Comparison of ENCODE assay signal across 24 mouse cellular contexts in the genomic region with DNA sequence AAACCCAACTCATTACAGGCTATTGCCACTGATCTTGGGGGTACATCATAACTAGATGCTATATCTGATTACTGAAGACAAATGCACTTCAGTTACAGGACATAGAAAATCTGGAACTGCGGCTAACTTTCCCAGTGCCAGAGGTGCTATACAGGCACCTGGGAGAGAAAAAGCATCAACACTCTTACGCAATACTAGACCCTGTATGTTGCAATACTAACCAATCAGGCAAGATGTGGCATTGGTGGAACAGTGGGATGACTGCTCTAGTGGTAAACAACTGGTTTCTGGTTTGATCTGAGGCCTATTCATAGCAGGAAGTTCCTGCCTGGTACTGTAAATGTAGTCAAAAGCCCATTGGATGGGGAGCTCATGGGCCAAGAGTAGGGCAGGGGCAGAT.
"Had no signal": no experiment of that assay in that cellular context is flagged by ENCODE, and none has a peak within 500 bp of the region (broad histone marks: within the 10 kb centered on the region; RNA-seq: fewer than 3 reads in every experiment).

No protein-coding gene starts in this region.

- H3K4me1 ChIP-seq: limb, embryonic 15.5 days; neural tube, embryonic 12.5 days; neural tube, embryonic 15.5 days had no signal

- H3K9me3 ChIP-seq: limb, embryonic 12.5 days; limb, embryonic 15.5 days; lung, embryonic 15.5 days; neural tube, embryonic 12.5 days; neural tube, embryonic 15.5 days had no signal

- H3K9ac ChIP-seq: limb, embryonic 12.5 days; limb, embryonic 15.5 days; liver, embryonic 14.5 days; lung, embryonic 15.5 days; neural tube, embryonic 12.5 days; neural tube, embryonic 15.5 days had no signal

- H3K4me2 ChIP-seq: limb, embryonic 12.5 days; limb, embryonic 15.5 days; lung, embryonic 15.5 days; midbrain, embryonic 11.5 days; neural tube, embryonic 12.5 days; neural tube, embryonic 15.5 days had no signal

- H3K27me3 ChIP-seq: limb, embryonic 12.5 days; limb, embryonic 15.5 days; lung, embryonic 15.5 days; neural tube, embryonic 12.5 days; neural tube, embryonic 15.5 days had no signal

- H3K27ac ChIP-seq: kidney, postnatal 0 days; left cerebral cortex, adult 2 months; limb, embryonic 12.5 days; limb, embryonic 15.5 days; liver, embryonic 14.5 days; lung, embryonic 15.5 days; neural tube, embryonic 12.5 days; neural tube, embryonic 15.5 days; stomach, postnatal 0 days had no signal

- ATAC-seq: intestine, postnatal 0 days had no signal

- H3K4me3 ChIP-seq: left cerebral cortex, adult 2 months; limb, embryonic 12.5 days; limb, embryonic 15.5 days; lung, embryonic 15.5 days; neural tube, embryonic 12.5 days; neural tube, embryonic 15.5 days had no signal

- DNase-seq: kidney, adult 2 months; kidney, postnatal 36 days; layer of hippocampus, postnatal 36 days; lung, adult 18-20 months; lung, postnatal 10 days; lung, postnatal 36 days; midbrain, embryonic 14.5 days; right cerebral cortex, adult 18-20 months; right cerebral cortex, postnatal 14 days; right cerebral cortex, postnatal 4 days; thymus, adult 2 months; thymus, postnatal 14 days; thymus, postnatal 4 days had no signal
